Mouse (Mus musculus) ES-Bruce4 (cell line): ENCODE measurements at regions not wholly inside any gene's neighbourhood (a gene's known extent, or its start where the extent isn't known, plus 50 kb on each side); places are given as distances from the start of the nearest gene placed in this dataset.

ENCODE experiments used
- H3K27ac ChIP-seq: 2 replicates; pipeline ENCODE4 v1.5.1; 2012; ENCODE audit warnings: low read length, inconsistent platforms; ENCODE audit not compliant: insufficient read depth
- H3K27me3 ChIP-seq: 2 replicates; pipeline ENCODE4 v1.6.1; 2012; ENCODE audit warnings: mild to moderate bottlenecking, low read length, inconsistent platforms; ENCODE audit not compliant: control insufficient read depth, poor library complexity, insufficient read depth, severe bottlenecking
- H3K36me3 ChIP-seq: 2 replicates; pipeline ENCODE4 v1.6.1; 2012; ENCODE audit warnings: inconsistent platforms, mild to moderate bottlenecking, low read length, moderate library complexity; ENCODE audit not compliant: control insufficient read depth, poor library complexity, insufficient read depth, severe bottlenecking
- H3K4me1 ChIP-seq: one replicate; pipeline ENCODE4 v1.8.1; 2011; ENCODE audit warnings: low read length; ENCODE audit not compliant: control insufficient read depth, insufficient read depth
- H3K4me3 ChIP-seq: 2 replicates; pipeline ENCODE4 v1.5.1; 2011; ENCODE audit warnings: low read depth, mild to moderate bottlenecking, low read length
- H3K9ac ChIP-seq: 2 replicates; pipeline ENCODE4 v1.6.1; 2012; ENCODE audit warnings: low read depth, mild to moderate bottlenecking, inconsistent platforms; ENCODE audit not compliant: poor library complexity, severe bottlenecking
- H3K9me3 ChIP-seq: replicated peaks from 2 replicates; pipeline ENCODE4 v1.6.1; 2012; ENCODE audit warnings: mild to moderate bottlenecking, low read length, inconsistent platforms; ENCODE audit not compliant: control insufficient read depth, poor library complexity, insufficient read depth, severe bottlenecking
- CTCF ChIP-seq: IDR thresholded peaks from one replicate; pipeline ENCODE4 v1.8.1; 2011; ENCODE audit warnings: low read depth, low read length
- EP300 ChIP-seq: IDR thresholded peaks from 2 replicates; pipeline ENCODE4 v1.6.1; 2011; ENCODE audit warnings: low read depth, low read length; ENCODE audit not compliant: insufficient read depth
- POLR2A ChIP-seq: IDR thresholded peaks from one replicate; pipeline ENCODE4 v1.8.1; 2011; ENCODE audit warnings: low read length; ENCODE audit not compliant: insufficient read depth

GRCm38 (mm10) chr10:45849841-45850240, 272.2 kb downstream of the Hace1 start:
- H3K9me3 ChIP-seq, result no peaks in the 10 kb centered on the region
- no peak overlapping the region for H3K4me3 ChIP-seq
- no peaks in the 10 kb centered on the region for H3K4me1 ChIP-seq
- no peaks in the 10 kb centered on the region for H3K36me3 ChIP-seq
- no peak overlapping the region for H3K9ac ChIP-seq
- H3K27ac ChIP-seq, result no peak overlapping the region
- H3K27me3 ChIP-seq, result no peaks in the 10 kb centered on the region
- TF ChIP-seq CTCF (no peak), EP300 (no peak), POLR2A (no peak)

DNA sequence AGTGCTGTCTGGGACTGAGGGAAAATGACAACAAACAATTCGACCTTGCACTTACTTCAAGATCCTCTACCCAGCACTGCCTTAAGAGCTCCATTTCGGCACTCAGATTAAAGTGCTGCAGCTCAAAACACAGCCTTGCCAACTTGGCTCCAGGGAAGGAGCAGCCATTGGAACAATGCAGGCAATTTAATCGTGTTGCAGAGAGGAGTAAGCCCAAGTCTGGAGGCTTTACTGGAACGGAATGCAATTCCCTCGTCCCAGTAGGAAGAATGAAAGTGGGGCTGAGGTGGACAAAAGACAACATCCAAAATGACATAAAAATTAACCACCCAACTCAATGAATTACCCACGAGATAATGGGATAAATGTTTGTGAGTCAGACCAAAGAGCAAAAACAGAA, 273.0 kb downstream of the Hace1 start:
- H3K4me3 ChIP-seq, result no peak overlapping the region
- no peaks in the 10 kb centered on the region for H3K9me3 ChIP-seq
- no peak overlapping the region for H3K9ac ChIP-seq
- no peaks in the 10 kb centered on the region for H3K27me3 ChIP-seq
- H3K36me3 ChIP-seq, result no peaks in the 10 kb centered on the region
- no peak for TF ChIP-seq CTCF
- no peak for TF ChIP-seq POLR2A
- no peak for TF ChIP-seq EP300
- H3K4me1 ChIP-seq, result no peaks in the 10 kb centered on the region
- H3K27ac ChIP-seq, result no peak overlapping the region

GRCm38 (mm10) chr10:45852688-45853087, 275.1 kb downstream of the Hace1 start:
- Histone ChIP-seq H3K27ac (no peak overlapping the region), H3K9me3 (0 out of 2 replicates have a peak, but pooled peaks cover 2% of the 10 kb centered on the region)
- TF ChIP-seq POLR2A (no peak), CTCF (no peak), EP300 (no peak)

DNA sequence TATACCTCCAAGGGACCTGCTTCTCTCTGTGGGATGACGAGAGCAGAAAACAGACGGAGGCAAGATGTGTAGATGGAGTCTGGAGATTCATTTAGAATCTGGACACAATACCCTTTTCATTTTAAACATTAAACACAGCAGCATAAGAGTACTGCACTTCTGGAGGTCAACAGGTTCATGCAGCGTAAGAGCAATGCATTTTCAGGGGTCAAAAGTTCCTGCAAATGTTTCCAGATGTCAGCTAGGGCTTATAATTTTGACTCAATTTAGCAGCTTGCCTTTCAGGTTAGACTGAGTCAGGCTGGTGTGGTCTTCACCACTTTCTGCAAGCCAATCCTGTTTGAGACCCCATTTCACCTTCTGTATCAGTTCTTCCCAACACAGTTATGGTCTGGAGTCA, 277.9 kb downstream of the Hace1 start:
- no peak for TF ChIP-seq CTCF
- no peak for TF ChIP-seq POLR2A
- TF ChIP-seq EP300, result no peak

More at GRCm38 (mm10) chr10:45852688-45853087, 275.1 kb downstream of the Hace1 start:
- no peaks in the 10 kb centered on the region for H3K4me1 ChIP-seq
- no peak overlapping the region for H3K9ac ChIP-seq
- no peak overlapping the region for H3K4me3 ChIP-seq
- H3K27me3 ChIP-seq, result no peaks in the 10 kb centered on the region
- no peaks in the 10 kb centered on the region for H3K36me3 ChIP-seq

GRCm38 (mm10) chr10:45859137-45859536, 281.5 kb downstream of the Hace1 start:
- no peak overlapping the region for H3K27ac ChIP-seq
- TF ChIP-seq EP300 (no peak), POLR2A (no peak), CTCF (no peak)
- H3K4me3 ChIP-seq, result no peak overlapping the region
- 0 out of 2 replicates have a peak, but pooled peaks cover 2% of the 10 kb centered on the region for H3K9me3 ChIP-seq
- no peak overlapping the region for H3K9ac ChIP-seq
- H3K27me3 ChIP-seq, result no peaks in the 10 kb centered on the region
- H3K36me3 ChIP-seq, result no peaks in the 10 kb centered on the region
- H3K4me1 ChIP-seq, result no peaks in the 10 kb centered on the region

More for the DNA sequence above, 277.9 kb downstream of the Hace1 start:
- Histone ChIP-seq H3K4me3 (no peak overlapping the region), H3K27ac (no peak overlapping the region), H3K36me3 (no peaks in the 10 kb centered on the region), H3K9me3 (0 out of 2 replicates have a peak, but pooled peaks cover 2% of the 10 kb centered on the region), H3K27me3 (no peaks in the 10 kb centered on the region), H3K4me1 (no peaks in the 10 kb centered on the region), H3K9ac (no peak overlapping the region)

DNA sequence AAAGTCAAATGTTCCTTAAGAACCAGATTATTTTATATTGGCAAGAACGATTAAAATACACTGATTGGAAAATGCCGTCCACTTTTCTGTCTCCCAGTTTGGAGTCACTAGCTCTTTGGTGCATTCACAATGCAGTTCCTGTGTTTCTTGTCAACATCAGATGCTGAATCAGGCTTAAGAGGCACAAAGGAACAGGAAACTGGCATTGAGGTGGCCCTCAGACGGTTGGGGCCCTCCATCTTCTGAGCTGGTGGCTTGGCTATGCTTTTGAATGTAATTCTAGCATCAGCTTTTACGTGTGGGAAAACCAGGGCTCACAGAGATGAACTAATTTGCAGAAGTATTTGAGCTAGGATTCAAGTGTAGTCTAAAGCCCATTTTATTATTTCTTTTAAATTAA, 282.3 kb downstream of the Hace1 start:
- Histone ChIP-seq H3K4me1 (no peaks in the 10 kb centered on the region), H3K27ac (no peak overlapping the region), H3K27me3 (no peaks in the 10 kb centered on the region), H3K36me3 (no peaks in the 10 kb centered on the region), H3K4me3 (no peak overlapping the region), H3K9ac (no peak overlapping the region), H3K9me3 (0 out of 2 replicates have a peak, but pooled peaks cover 2% of the 10 kb centered on the region)
- TF ChIP-seq CTCF (no peak), POLR2A (no peak), EP300 (no peak)
